Mouse (Mus musculus) embryonic facial prominence, embryonic 13.5 days (tissue): Measurements from ENCODE around the gene Chmp2a. TPM values are rescaled to one million over a fixed set of nuclear protein-coding genes. Genes with fewer than 3 reads are reported as not detected.

Experiments
- ATAC-seq: fragments of 200-750 bp; cut with Nextera tagmentation; 2 replicates; pipeline ENCODE4 v1.8.0; 2017; ENCODE audit warnings: low read depth; ENCODE audit not compliant: insufficient number of reproducible peaks, insufficient read depth, low FRiP score, low TSS enrichment
- H3K27ac ChIP-seq: fragments of 300-500 bp; sonication (generic); 2 replicates; pipeline ENCODE4 v1.5.1; 2015; ENCODE audit warnings: moderate library complexity, mild to moderate bottlenecking, inconsistent platforms
- H3K27me3 ChIP-seq: fragments of 300-500 bp; sonication (generic); 2 replicates; pipeline ENCODE4 v1.6.1; 2015; ENCODE audit warnings: mild to moderate bottlenecking, inconsistent platforms
- H3K36me3 ChIP-seq: fragments of 300-500 bp; sonication (generic); 2 replicates; pipeline ENCODE4 v1.6.1; 2015; ENCODE audit warnings: mild to moderate bottlenecking, inconsistent platforms
- H3K4me1 ChIP-seq: fragments of 300-500 bp; sonication (generic); 2 replicates; pipeline ENCODE4 v1.6.1; 2015; ENCODE audit warnings: inconsistent platforms
- H3K4me2 ChIP-seq: fragments of 300-500 bp; sonication (generic); 2 replicates; pipeline ENCODE4 v1.6.1; 2015; ENCODE audit warnings: moderate library complexity, mild to moderate bottlenecking, inconsistent platforms
- H3K4me3 ChIP-seq: fragments of 300-500 bp; sonication (generic); 2 replicates; pipeline ENCODE4 v1.5.1; 2015; ENCODE audit warnings: mild to moderate bottlenecking, inconsistent platforms
- H3K9ac ChIP-seq: fragments of 300-500 bp; sonication (generic); 2 replicates; pipeline ENCODE4 v1.6.1; 2015; ENCODE audit warnings: mild to moderate bottlenecking, inconsistent platforms
- H3K9me3 ChIP-seq: fragments of 300-500 bp; sonication (generic); 2 replicates; pipeline ENCODE4 v1.6.1; 2016; ENCODE audit warnings: inconsistent platforms
- WGBS: fragments of 180-500 bp; shearing (Covaris S2); methylation state at CpG from one replicate; pipeline ENCODE4 v1.1.7; 2015; ENCODE audit warnings: mixed read lengths; 5-methylcytosine and 5-hydroxymethylcytosine counted together
- polyA plus RNA-seq: library from polyadenylated mRNA; unstranded; fragments of >200 nt; fragmentation: Nextera tagmentation; extraction: Ambion mirVana; gene quantifications from 2 replicates; pipeline ENCODE4 v1.2.1, GENCODE M21; 2015

The Chmp2a gene
- polyA plus RNA-seq, 1 experiment from 2014 or later: 137 TPM

GRCm38 (mm10) chr7:13010005-13010908 is 24.4 kb downstream of the Chmp2a start, which contains the start of gene Zbtb45:
Gene Zbtb45, minus strand, starts transcription at chr7:13010034.
- H3K4me3 ChIP-seq: peak within 1 kb of the TSS; percentile 66
- H3K9me3 ChIP-seq: no peaks in the 10 kb centered on the region
- H3K4me2 ChIP-seq: peak within 1 kb of the TSS; percentile 75
- H3K36me3 ChIP-seq: peaks cover 28% of the 10 kb centered on the region
- H3K4me1 ChIP-seq: peaks cover 22% of the 10 kb centered on the region
- WGBS: 21% methylated on average over 26 of the region's 26 CpGs
- peaks cover 8% of the 10 kb centered on the region; the same call in 1 of the 2 replicates for H3K27me3 ChIP-seq
- peak within 1 kb of the TSS; percentile 87 for H3K9ac ChIP-seq
- H3K27ac ChIP-seq: peak within 1 kb of the TSS; percentile 97
- ATAC-seq: no peak

- Histone ChIP-seq H3K9ac (peak overlapping the region; percentile 87), H3K4me2 (peak overlapping the region; percentile 75), H3K9me3 (no peaks in the 10 kb centered on the region), H3K27me3 (peaks cover 8% of the 10 kb centered on the region; the same call in 1 of the 2 replicates), H3K4me3 (peak overlapping the region; percentile 66), H3K27ac (peak overlapping the region; percentile 97), H3K4me1 (peaks cover 22% of the 10 kb centered on the region), H3K36me3 (peaks cover 35% of the 10 kb centered on the region)
- ATAC-seq: peak; percentile 85
- WGBS: under 1% methylated on average over 42 of the region's 42 CpGs
Measured at GRCm38 (mm10) chr7:13009143-13010004, 25.2 kb downstream of the Chmp2a start.

DNA sequence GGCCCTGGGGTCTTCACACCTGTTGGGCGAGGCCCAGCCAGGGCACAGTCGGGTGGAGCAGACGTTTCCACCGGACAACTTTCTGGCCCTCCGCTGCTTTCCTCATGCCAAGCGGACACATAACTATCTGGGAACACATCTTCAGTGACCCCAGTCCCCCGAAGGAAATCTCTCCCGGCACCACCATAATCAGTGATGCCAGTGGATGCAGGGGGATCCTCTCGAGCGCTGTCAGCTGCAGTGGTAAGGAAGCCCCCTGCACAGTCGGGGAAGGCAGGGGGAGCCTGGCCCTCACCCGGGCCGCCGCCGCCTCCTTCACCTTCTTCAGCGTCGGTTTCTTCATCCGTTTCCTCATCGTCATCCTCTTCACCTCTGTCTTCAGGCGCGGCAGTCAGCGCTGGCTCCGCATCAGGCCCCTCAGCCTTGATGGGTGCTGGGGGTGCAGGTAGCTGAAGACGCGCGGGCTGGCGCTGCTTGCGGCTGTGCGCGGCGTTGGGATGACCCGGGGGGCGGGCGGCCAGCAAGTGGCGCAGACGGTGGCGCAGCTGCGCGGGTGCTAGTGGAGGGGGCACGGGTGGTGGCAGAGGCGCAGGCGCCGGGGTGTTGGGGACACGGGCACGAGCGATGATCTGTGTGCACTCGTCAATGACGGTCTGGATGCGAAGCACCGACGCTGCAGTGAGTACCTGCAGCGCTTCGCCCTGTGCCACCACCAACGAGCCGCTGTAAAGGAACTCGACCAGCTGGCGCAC is 27.1 kb downstream of the Chmp2a start:
- Histone ChIP-seq H3K4me2 (peak overlapping the region; percentile 75), H3K9ac (peak overlapping the region; percentile 87), H3K27me3 (peaks cover 8% of the 10 kb centered on the region; the same call in 1 of the 2 replicates), H3K4me3 (no peak overlapping the region), H3K36me3 (peaks cover 46% of the 10 kb centered on the region), H3K4me1 (peaks cover 22% of the 10 kb centered on the region), H3K27ac (no peak overlapping the region), H3K9me3 (no peaks in the 10 kb centered on the region)
- 50% methylated on average over 57 of the region's 57 CpGs for WGBS
- no peak for ATAC-seq

GRCm38 (mm10) chr7:13006531-13006930 is 28.1 kb downstream of the Chmp2a start:
- Histone ChIP-seq H3K9me3 (no peaks in the 10 kb centered on the region), H3K36me3 (peaks cover 46% of the 10 kb centered on the region), H3K4me2 (no peak overlapping the region), H3K27me3 (peaks cover 8% of the 10 kb centered on the region; the same call in 1 of the 2 replicates), H3K4me1 (peaks cover 22% of the 10 kb centered on the region), H3K9ac (no peak overlapping the region), H3K4me3 (no peak overlapping the region), H3K27ac (no peak overlapping the region)
- no peak for ATAC-seq
- 87% methylated on average over 10 of the region's 10 CpGs for WGBS

DNA sequence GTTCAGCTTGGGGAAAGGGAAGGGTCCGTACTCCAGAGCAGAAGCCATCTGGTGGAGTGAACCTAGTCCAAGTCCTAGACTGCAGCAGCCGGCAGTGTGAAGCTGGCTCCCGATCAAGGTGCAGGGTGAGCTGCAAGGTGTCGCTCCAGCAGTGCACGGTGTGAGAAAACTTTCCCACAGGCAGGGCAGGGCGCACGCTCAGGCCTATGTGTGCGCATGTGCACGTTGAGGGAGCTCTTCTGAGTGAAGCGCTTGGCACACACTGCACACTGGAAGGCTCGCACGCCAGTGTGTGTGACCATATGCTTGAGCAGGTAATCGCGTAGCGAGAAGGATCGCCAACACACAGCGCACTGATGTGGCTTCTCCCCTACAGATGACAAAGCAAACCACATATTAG is 28.6 kb downstream of the Chmp2a start:
- Histone ChIP-seq H3K27ac (no peak overlapping the region), H3K9ac (no peak overlapping the region), H3K4me2 (no peak overlapping the region), H3K27me3 (peaks cover 8% of the 10 kb centered on the region; the same call in 1 of the 2 replicates), H3K9me3 (no peaks in the 10 kb centered on the region), H3K4me1 (peaks cover 22% of the 10 kb centered on the region), H3K4me3 (no peak overlapping the region), H3K36me3 (peaks cover 46% of the 10 kb centered on the region)
- 88% methylated on average over 17 of the region's 17 CpGs for WGBS
- ATAC-seq: no peak

DNA sequence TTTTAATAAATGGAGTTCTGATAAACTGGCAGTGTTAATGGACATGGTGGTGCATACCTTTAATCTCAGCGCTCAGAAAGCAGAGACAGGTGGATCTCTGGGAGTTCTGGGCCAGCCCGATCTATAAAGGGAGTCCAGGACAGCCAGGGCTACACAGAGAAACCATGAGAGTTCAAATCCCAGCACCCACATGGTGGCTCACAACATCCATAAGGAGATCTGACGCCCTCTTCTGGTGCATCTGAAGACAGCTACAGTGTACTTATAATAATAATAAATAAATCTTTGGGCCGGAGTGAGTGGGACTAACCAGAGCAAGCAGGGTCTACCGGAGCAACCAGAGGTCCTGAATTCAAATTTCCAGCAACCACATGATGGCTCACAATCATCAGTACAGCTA is 31.2 kb downstream of the Chmp2a start:
- Histone ChIP-seq H3K9ac (no peak overlapping the region), H3K4me1 (peaks cover 9% of the 10 kb centered on the region), H3K36me3 (peaks cover 46% of the 10 kb centered on the region), H3K4me2 (no peak overlapping the region), H3K4me3 (no peak overlapping the region), H3K27me3 (peaks cover 8% of the 10 kb centered on the region; the same call in 1 of the 2 replicates), H3K9me3 (no peaks in the 10 kb centered on the region), H3K27ac (no peak overlapping the region)
- no peak for ATAC-seq
- 73% methylated on average over 5 of the region's 5 CpGs for WGBS

DNA sequence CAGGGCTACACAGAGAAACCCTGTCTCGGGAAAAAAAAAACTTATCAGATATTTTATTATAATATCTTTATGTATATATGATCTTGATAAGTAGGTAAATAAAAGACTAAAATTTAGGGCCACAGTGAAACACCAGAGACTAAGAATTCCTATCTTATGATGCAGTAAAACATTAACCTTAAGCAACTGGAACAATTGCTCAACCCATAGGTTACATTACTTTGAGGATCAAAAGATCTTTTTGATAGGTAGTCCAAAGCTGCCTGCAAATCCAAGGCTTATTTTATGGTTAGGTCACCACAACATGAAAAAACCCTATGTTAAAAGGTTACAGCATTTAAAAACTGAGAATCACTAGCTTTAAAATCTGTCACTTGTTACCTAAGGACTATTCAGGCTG is 33.0 kb downstream of the Chmp2a start:
- Histone ChIP-seq H3K9me3 (no peaks in the 10 kb centered on the region), H3K27ac (no peak overlapping the region), H3K4me2 (no peak overlapping the region), H3K4me3 (no peak overlapping the region), H3K4me1 (no peaks in the 10 kb centered on the region), H3K9ac (no peak overlapping the region), H3K36me3 (peaks cover 30% of the 10 kb centered on the region), H3K27me3 (no peaks in the 10 kb centered on the region)
- WGBS: 62% methylated on average over 1 of the region's 1 CpGs
- ATAC-seq: no peak

DNA sequence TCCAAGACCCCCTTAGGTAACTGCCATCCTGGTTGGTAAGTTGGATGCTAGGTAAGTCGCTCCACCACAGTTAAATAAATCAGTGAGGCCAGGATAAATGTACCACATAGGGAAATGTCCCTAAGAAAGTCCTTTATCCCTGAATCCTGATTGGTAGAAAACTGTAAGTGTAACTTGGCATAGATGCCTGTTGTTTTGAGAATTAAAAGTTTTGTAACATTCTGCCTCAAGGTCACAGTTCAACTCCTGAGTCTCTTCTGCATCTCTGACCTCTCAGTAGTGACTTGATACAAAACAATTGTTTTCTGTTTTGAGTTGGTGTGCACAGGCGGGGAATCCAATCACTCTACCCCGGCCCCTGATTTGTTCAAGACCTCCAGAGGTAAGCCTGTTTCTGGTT is 35.8 kb downstream of the Chmp2a start, which contains the start of gene Trim28:
Gene Trim28, plus strand, starts transcription at position 264 of the 400 bp plus-strand sequence.
- H3K9me3 ChIP-seq: no peaks in the 10 kb centered on the region
- no peak within 1 kb of the TSS for H3K4me3 ChIP-seq
- H3K27ac ChIP-seq: no peak within 1 kb of the TSS
- H3K4me1 ChIP-seq: no peaks in the 10 kb centered on the region
- H3K36me3 ChIP-seq: peaks cover 7% of the 10 kb centered on the region
- no peak for ATAC-seq
- no peaks in the 10 kb centered on the region for H3K27me3 ChIP-seq
- WGBS: 67% methylated on average over 3 of the region's 3 CpGs
- no peak within 1 kb of the TSS for H3K9ac ChIP-seq
- no peak within 1 kb of the TSS for H3K4me2 ChIP-seq

DNA sequence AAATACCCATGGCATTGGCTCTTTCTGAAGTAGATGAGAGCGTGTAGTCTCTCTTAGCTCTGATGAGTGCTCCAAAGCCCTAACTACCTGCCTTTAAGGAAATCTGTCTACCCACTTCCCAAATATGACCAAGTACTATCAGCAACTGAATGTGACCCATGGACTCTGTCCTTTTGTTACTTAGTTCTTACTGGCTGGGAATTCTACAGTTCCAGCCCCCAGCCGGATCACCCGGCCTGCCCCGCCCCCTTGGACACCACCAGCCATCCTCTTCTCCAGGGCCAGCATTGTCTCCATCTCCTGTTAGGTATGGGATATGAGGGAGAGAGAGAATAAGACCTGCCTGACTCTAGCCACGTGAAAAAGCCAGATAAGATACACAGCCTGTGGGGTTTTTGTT is 36.6 kb downstream of the Chmp2a start, which contains the start of gene Slc27a5:
Gene Slc27a5, minus strand, starts transcription at position 140 of the 400 bp plus-strand sequence.
- H3K27ac ChIP-seq: no peak within 1 kb of the TSS
- H3K36me3 ChIP-seq: no peaks in the 10 kb centered on the region
- H3K4me2 ChIP-seq: no peak within 1 kb of the TSS
- no peak within 1 kb of the TSS for H3K9ac ChIP-seq
- ATAC-seq: no peak
- no peaks in the 10 kb centered on the region for H3K27me3 ChIP-seq
- H3K9me3 ChIP-seq: no peaks in the 10 kb centered on the region
- 74% methylated on average over 5 of the region's 5 CpGs for WGBS
- no peak within 1 kb of the TSS for H3K4me3 ChIP-seq
- no peaks in the 10 kb centered on the region for H3K4me1 ChIP-seq

DNA sequence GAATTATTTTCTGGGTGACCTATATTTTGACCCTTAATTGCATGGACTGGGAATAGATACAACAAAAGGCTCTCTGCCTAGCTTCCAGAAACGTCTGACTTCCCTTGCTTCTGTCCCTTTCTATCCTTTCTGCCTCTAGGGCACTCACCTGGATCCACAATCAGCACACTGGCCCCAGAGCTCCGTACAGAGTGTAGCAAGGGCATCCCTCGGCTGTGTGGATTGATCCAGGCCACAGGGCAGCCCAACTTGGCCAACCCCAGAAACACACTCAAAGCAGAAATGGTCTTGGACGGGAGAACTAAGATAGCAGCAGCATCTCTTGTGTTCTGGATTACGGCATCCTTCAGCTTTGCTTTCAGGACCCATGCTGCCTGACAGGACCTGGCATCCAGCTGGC is 37.4 kb downstream of the Chmp2a start:
- H3K4me1 ChIP-seq: no peaks in the 10 kb centered on the region
- H3K9ac ChIP-seq: no peak overlapping the region
- 70% methylated on average over 5 of the region's 5 CpGs for WGBS
- no peak overlapping the region for H3K4me2 ChIP-seq
- no peak overlapping the region for H3K27ac ChIP-seq
- H3K9me3 ChIP-seq: no peaks in the 10 kb centered on the region
- H3K36me3 ChIP-seq: no peaks in the 10 kb centered on the region
- ATAC-seq: no peak
- H3K4me3 ChIP-seq: no peak overlapping the region
- no peaks in the 10 kb centered on the region for H3K27me3 ChIP-seq

DNA sequence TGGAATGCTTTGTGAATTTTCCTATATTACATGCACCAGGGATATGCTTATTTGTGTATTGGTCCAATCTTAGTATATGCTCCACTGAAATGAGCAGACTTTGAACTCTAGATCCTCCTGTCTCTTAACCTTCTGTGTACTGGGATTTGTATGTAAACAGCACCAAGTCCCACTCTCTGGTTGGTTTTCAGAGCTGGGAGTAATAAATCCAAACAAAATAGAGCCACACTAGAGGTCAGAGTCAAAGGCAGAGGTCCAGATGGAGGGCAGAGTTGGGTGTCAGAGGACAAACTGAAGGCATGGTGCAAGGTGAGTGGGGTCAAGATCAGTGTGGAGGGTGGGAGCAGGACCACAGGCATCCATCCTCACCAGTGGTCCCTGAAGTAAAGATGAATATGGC is 38.7 kb downstream of the Chmp2a start:
- no peak overlapping the region for H3K27ac ChIP-seq
- no peak overlapping the region for H3K9ac ChIP-seq
- H3K4me3 ChIP-seq: no peak overlapping the region
- no peaks in the 10 kb centered on the region for H3K9me3 ChIP-seq
- ATAC-seq: no peak
- H3K27me3 ChIP-seq: no peaks in the 10 kb centered on the region
- no peaks in the 10 kb centered on the region for H3K4me1 ChIP-seq
- no peak overlapping the region for H3K4me2 ChIP-seq
- no peaks in the 10 kb centered on the region for H3K36me3 ChIP-seq
